Mouse (Mus musculus) megakaryocyte, adult 5-6 weeks (primary cell): Measurements from ENCODE around the gene A630023A22Rik. TPM values are rescaled to one million over a fixed set of nuclear protein-coding genes. Genes with fewer than 3 reads are reported as not detected.

Experiments
- ATAC-seq: 2 replicates; pipeline ENCODE4 v1.8.0; 2016; ENCODE audit warnings: mild to moderate bottlenecking, inconsistent platforms; ENCODE audit not compliant: poor library complexity, severe bottlenecking
- total RNA-seq, 2 experiments: library from RNA; stranded (forward) in 1 of 2; stranded (reverse) in 1 of 2; fragments of 153-499, 151-499 nt in 1 of 2; fragments of 221-1000, 200-1000 nt in 1 of 2; gene quantifications; 2 replicates each; pipeline versions ENCODE4 v1.2.3 to v1.2.4; 2015 to 2017

Gene A630023A22Rik
- total RNA-seq (2015), result not detected in 2 replicates
- total RNA-seq (2017), result not detected in 2 replicates

DNA sequence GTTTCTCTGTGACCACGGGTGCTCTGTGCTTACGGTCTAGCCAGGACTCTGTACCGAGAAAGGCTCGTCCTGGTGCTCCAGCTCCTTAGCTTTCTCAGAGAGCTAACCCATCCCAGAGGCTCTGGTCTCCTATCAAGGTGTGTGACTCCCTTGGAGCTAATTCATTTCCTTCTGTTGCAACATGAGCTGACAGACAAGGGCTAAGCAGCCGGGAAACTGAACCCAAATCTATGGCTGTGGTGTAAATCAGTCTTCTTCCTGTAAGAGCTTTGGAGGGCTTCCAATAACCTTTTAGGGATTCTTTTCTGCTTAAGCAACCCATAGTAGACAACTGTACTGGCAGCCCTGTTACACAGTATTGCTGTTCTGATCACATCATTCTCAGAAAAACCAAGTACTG is at the start of gene A630023A22Rik:
TSS of gene A630023A22Rik (minus strand) at position 154 of the 400 bp plus-strand sequence.
- ATAC-seq, result no peak

- ATAC-seq, result peak; percentile 33
Measured at GRCm38 (mm10) chr14:34152342-34152741, 49.8 kb upstream of the A630023A22Rik start, which contains the start of gene Npy4r. Npy4r (minus strand) TSS chr14:34152489.

DNA sequence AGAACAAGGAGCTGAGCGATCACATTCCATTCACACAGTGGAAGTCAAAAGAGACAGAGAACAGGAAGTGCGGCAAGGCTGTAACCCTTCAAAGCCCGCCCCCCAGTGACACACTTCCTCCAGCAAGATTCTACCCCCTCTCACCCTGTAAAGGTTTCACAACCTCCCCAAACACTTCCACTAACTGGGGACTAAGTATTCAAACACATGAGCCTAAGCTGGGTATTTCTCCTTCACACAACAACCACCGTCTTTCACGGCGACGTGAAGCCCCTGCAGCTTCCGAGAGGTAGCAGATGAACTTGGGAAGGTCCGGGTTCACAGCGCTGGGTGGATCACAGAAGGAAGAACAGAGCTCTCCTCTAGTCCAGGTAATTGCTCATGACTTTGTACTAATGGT is 40.4 kb upstream of the A630023A22Rik start:
- ATAC-seq, result no peak

DNA sequence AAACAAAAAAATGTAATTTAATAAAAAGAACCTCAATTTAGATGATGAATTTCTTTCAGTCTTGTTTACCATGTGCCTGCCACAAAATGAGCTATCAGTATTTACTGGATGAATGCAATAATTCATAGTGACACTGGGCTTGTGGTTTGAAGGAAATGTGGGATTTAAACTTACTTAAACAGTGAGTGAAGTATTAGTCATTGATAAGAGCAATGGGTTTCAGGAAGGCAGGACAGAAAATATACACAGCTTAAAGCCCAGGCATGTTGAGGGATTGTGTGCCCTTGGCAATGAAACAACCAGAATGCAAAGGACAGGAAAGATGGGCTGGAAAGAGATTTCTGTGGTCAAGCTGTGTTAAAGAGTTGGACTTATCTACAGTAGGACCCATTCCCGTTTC is 39.8 kb upstream of the A630023A22Rik start:
- no peak for ATAC-seq

- no peak for ATAC-seq
Measured at GRCm38 (mm10) chr14:34139671-34140664, 37.4 kb upstream of the A630023A22Rik start.

- ATAC-seq, result no peak
Measured at GRCm38 (mm10) chr14:34135391-34135790, 32.8 kb upstream of the A630023A22Rik start.

- ATAC-seq, result no peak
Measured at GRCm38 (mm10) chr14:34131216-34131615, 28.7 kb upstream of the A630023A22Rik start.

- no peak for ATAC-seq
Measured at GRCm38 (mm10) chr14:34121691-34122090, 19.1 kb upstream of the A630023A22Rik start.

- no peak for ATAC-seq
Measured at GRCm38 (mm10) chr14:34120923-34121351, 18.4 kb upstream of the A630023A22Rik start.

- ATAC-seq, result no peak
Measured at GRCm38 (mm10) chr14:34120016-34120910, 17.7 kb upstream of the A630023A22Rik start.

- ATAC-seq, result no peak
Measured at GRCm38 (mm10) chr14:34119046-34119723, 16.6 kb upstream of the A630023A22Rik start.

GRCm38 (mm10) chr14:34114311-34114710 is 11.8 kb upstream of the A630023A22Rik start:
- ATAC-seq, result no peak

- peak; percentile 60; the same call in 1 of the 2 replicates for ATAC-seq
Measured at GRCm38 (mm10) chr14:34107594-34107993, 5.0 kb upstream of the A630023A22Rik start.

GRCm38 (mm10) chr14:34106389-34107062 is 4.0 kb upstream of the A630023A22Rik start:
- peak; percentile 69 for ATAC-seq

- peak; percentile 44; the same call in 1 of the 2 replicates for ATAC-seq
Measured at GRCm38 (mm10) chr14:34104892-34105291, 2.3 kb upstream of the A630023A22Rik start.

GRCm38 (mm10) chr14:34103855-34104254 is 1.3 kb upstream of the A630023A22Rik start:
- ATAC-seq, result no peak

- no peak for ATAC-seq
Measured at GRCm38 (mm10) chr14:34096161-34096560, 6.4 kb downstream of the A630023A22Rik start.

DNA sequence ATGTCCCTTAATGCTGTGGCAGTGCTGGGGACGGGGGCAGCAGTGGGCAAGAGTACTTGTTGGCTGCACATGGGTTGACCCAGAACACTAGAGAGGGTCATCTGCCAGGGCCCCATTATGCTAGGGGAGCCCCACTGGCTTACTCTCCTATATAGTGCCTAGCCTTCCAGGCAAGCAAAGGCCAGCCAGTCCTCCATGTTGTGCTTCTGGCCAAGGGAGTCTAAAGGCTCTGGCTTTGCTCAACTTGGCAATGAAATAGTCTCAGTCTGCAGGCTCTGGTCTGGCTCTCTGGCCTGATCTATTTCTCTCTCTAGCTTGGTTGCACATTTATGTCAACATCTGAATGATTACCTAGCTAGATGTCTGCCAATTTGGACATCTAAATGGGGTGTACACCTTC is 9.7 kb downstream of the A630023A22Rik start:
- no peak for ATAC-seq

GRCm38 (mm10) chr14:34091475-34091874 is 11.1 kb downstream of the A630023A22Rik start:
- ATAC-seq, result no peak

DNA sequence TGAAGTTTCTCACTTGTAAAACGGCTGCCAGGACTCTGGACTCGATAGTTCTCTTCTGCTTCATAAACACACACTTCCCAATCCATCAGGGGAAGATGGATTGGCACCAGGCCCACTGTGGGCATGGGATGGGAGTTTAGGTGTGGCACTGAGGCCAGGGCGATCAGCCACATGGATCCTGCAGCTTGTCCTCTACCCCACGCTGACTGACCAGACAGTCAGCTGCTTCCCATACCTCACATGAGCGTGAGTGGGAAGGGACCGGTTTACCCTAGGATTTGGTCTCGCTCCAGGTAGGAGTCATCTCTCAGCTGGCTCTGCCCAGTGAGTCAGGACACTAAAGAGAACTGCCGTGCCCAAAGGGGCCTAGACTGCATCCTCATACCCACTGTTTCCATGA is 12.8 kb downstream of the A630023A22Rik start:
- ATAC-seq, result no peak
